Comparison of ENCODE assay signal across 7 mouse cellular contexts in the genomic region with DNA sequence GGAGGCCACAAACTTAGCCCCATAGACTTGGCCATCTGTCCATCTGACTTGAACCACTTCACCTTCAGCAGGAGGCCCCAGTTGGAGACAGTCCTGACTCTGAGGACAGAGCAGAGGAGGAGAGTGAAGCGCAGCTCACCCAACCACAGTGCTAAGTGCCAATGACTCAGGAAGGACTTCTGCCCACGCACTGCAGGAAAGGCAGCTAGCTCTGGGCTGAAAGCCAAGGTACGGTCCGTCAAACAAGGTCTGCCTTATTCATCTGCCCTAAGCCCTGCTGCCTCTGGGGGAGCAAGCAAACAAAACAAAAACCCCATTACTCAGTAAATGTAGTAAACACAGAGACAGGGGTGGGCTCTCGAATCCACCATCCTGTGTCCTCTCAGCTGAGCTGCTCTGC. TPM values are rescaled to one million over a fixed set of nuclear protein-coding genes. Genes with fewer than 3 reads are reported as not detected.
DNase-seq lines count a peak whose midpoint lies in the region; ATAC-seq lines count a peak whose summit lies in the region.

No protein-coding gene starts in this region.

- no peaks in the 10 kb centered on the region for H3K27me3 ChIP-seq in heart, embryonic 13.5 days (replicated peaks)
- no peaks in the 10 kb centered on the region for H3K27me3 ChIP-seq in limb, embryonic 10.5 days (ENCODE audit: low read depth, poor library complexity, severe bottlenecking)

- 50% methylated on average over 5 of the region's 5 CpGs for whole genome bisulfite sequencing in heart, embryonic 13.5 days
- 93% methylated on average over 5 of the region's 5 CpGs for WGBS in limb, embryonic 10.5 days

- peak; percentile 63 for DNase-seq in urinary bladder, postnatal 14 days (ENCODE audit: low spot score)
- DNase-seq in urinary bladder, postnatal 25 days (ENCODE audit: low spot score), result no peak
- DNase-seq in cerebellum, adult 11-12 months, result peak; percentile 92
- peak; percentile 62 to 72 for DNase-seq in left cerebral cortex, adult 18-20 months (ENCODE audit: low spot score in 2 of 2)
- DNase-seq in skeletal muscle tissue, adult 2 months (ENCODE audit: low read depth, low spot score), result peak; percentile 66
- DNase-seq in limb, embryonic 10.5 days (ENCODE audit: low spot score), result no peak

- no peak for ATAC-seq in heart, embryonic 13.5 days (ENCODE audit: extremely low read depth, insufficient number of reproducible peaks, low FRiP score, low TSS enrichment)

- no peak overlapping the region for H3K4me2 ChIP-seq in heart, embryonic 13.5 days

- H3K9ac ChIP-seq in heart, embryonic 13.5 days, result no peak overlapping the region

- no peak overlapping the region for H3K4me3 ChIP-seq in heart, embryonic 13.5 days
- no peak overlapping the region for H3K4me3 ChIP-seq in limb, embryonic 10.5 days

- H3K9me3 ChIP-seq in heart, embryonic 13.5 days, result no peaks in the 10 kb centered on the region
- no peaks in the 10 kb centered on the region for H3K9me3 ChIP-seq in limb, embryonic 10.5 days (replicated peaks)

- peaks cover 79% of the 10 kb centered on the region for H3K36me3 ChIP-seq in heart, embryonic 13.5 days
- peaks cover 86% of the 10 kb centered on the region for H3K36me3 ChIP-seq in limb, embryonic 10.5 days

- peaks cover 11% of the 10 kb centered on the region for H3K4me1 ChIP-seq in heart, embryonic 13.5 days
- peaks cover 15% of the 10 kb centered on the region for H3K4me1 ChIP-seq in limb, embryonic 10.5 days

- peak overlapping the region; percentile 50; the same call in 1 of the 2 replicates for H3K27ac ChIP-seq in heart, embryonic 13.5 days (replicated peaks)
- no peak overlapping the region for H3K27ac ChIP-seq in limb, embryonic 10.5 days

RNA-seq across cellular contexts. Expression of a gene that starts 4.2 kb away (rescaled TPM):
- 7.0 and 8.0 TPM in 2 replicates for polyA plus RNA-seq in heart, embryonic 13.5 days (2015; fragmentation: Nextera tagmentation; extraction: Ambion mirVana)
- 10 to 100 TPM; 45.8 to 51.2 TPM for total RNA-seq in left cerebral cortex, adult 18-20 months (2021)
- 6.8 and 7.2 TPM in 2 replicates for polyA plus RNA-seq in limb, embryonic 10.5 days (2016; fragmentation: Nextera tagmentation; extraction: Ambion mirVana)

RNA-seq across cellular contexts. Expression of a gene that starts 41.0 kb away (rescaled TPM):
- polyA plus RNA-seq in heart, embryonic 13.5 days (2015; fragmentation: Nextera tagmentation; extraction: Ambion mirVana), result 21.2 and 24.4 TPM in 2 replicates
- 10 to 100 TPM; 36.2 to 38.2 TPM for total RNA-seq in left cerebral cortex, adult 18-20 months (2021)
- polyA plus RNA-seq in limb, embryonic 10.5 days (2016; fragmentation: Nextera tagmentation; extraction: Ambion mirVana), result 33.7 and 42.7 TPM in 2 replicates

Comparison
In these comparisons a context has a peak if more than half of its experiments do, and no peak if none do; other contexts are left out.
1. DNase-seq: peak in urinary bladder, postnatal 14 days (single experiment), cerebellum, adult 11-12 months (single experiment), left cerebral cortex, adult 18-20 months (2 of 2) and skeletal muscle tissue, adult 2 months (single experiment); none in urinary bladder, postnatal 25 days (single experiment) and limb, embryonic 10.5 days (single experiment).